Mouse (Mus musculus): ENCODE results near the gene Tas1r2. TPM values are rescaled to one million over a fixed set of nuclear protein-coding genes. Genes with fewer than 3 reads are reported as not detected.

Tas1r2 gene
- total RNA-seq, 2 experiments from 2014 or later, result not detected

DNA sequence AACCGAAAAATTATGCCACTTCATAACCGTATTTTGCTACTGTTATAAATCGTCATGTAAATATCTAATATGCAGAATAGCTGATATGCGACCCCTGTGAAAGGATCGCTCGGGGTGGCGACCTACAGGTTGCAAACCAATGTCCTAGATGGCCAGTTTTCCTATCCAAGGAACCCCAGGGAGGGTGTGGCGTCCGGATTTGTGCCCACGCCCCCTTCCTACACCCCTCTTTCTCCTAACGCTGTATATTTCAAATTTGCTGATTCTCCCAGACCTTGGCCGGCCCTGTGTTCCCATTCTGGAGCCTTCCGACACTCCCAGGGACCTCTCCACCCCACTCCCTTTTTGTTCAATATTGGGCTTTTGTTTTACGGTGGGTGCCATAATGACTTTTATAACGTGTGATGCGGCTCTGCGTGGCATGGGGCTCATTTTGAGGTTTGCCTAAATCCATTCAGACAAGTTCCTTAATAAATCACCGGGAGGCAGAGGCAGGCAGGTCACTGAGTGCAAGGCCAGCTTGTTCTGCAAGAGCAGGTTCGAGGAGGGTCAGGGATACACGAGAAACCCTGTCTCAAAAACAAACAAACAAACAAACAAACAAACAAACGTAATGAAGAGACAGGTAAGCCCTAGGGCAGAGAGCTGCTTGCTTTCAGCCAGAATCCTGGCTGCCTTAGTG lies 29.8 kb upstream of the Tas1r2 start:
- DNase-seq (ENCODE audit: extremely low spot score in 1 of 2, low spot score in 2 of 2), result no peak
- no peak for TF ChIP-seq CTCF (IDR thresholded peaks at IDR 0.05)
- intact Hi-C loops (cut with DNase I), result no loop called here
- peak overlapping the region; percentile 100 for H3K27ac ChIP-seq
- H3K4me3 ChIP-seq, result peak overlapping the region; percentile 67

DNA sequence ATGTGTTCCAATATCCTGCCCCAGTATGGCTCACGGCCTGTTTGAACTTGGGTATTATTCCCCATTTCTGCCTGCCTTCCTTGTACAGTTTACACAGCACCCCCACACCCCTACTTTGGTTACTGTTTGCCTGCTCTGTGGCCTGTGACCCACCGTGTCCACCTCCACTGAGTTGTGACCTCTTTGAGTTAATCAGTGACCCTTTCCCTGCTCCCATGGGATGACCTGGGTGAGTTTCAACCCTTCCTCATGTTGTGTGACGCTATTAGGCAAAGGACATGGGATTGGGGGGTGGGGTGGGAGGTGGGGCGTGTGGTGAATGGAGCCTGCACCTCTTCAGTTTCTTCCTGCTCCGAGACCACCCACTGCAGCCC lies 29.2 kb upstream of the Tas1r2 start:
- H3K27ac ChIP-seq, result no peak overlapping the region
- peak overlapping the region; percentile 67 for H3K4me3 ChIP-seq
- TF ChIP-seq CTCF (IDR thresholded peaks at IDR 0.05), result no peak
- intact Hi-C loops (cut with DNase I), result no loop called here
- DNase-seq (ENCODE audit: extremely low spot score in 1 of 2, low spot score in 2 of 2), result no peak

DNA sequence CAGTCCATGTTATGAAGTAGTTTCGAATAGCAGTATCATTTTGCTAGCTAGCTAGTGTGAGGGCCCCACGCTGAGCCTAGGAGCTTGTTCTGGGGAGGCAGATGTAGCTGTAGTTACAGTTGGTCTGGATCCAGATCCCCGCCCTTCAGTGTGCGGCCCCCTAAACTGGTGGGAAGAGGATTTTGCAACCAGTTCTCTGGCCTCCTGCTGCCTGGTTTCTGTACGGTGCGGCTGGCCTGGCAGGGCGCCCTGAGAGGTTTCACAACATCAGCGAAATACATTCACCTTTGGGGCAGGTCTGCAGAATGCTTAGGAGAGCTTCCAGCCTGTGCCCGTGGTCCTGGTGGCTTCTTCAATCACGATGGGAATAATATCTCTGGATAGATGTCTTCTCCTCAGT lies 28.6 kb upstream of the Tas1r2 start:
- DNase-seq (ENCODE audit: extremely low spot score in 1 of 2, low spot score in 2 of 2), result no peak
- H3K4me3 ChIP-seq, result no peak overlapping the region

DNA sequence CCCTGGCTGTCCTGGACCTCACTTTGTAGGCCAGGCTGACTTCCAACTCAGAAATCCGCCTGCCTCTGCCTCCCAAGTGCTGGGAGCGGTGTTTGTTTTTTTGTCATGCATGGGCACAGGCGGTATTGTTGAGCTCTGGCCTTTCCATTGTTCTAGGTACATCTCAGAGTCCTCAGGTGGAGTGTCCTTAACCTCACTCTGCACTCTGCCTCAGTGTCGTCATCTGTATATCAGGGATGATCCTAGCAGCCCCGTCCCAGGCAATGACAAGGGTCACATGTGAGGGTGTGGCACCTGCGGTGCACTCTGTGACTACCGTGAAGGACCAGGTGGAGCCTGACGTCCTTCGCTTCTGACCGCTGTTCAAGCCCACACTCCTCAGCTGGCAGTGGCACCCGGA lies 26.0 kb upstream of the Tas1r2 start:
- TF ChIP-seq CTCF (IDR thresholded peaks at IDR 0.05), result no peak
- Histone ChIP-seq H3K4me3 (no peak overlapping the region), H3K27ac (no peak overlapping the region)
- intact Hi-C loops (cut with DNase I), result no loop called here
- no peak for DNase-seq (ENCODE audit: extremely low spot score in 1 of 2, low spot score in 2 of 2)

More for the DNA sequence above, 28.6 kb upstream of the Tas1r2 start:
- TF ChIP-seq CTCF (IDR thresholded peaks at IDR 0.05), result no peak
- intact Hi-C loops (cut with DNase I), result no loop called here
- H3K27ac ChIP-seq, result no peak overlapping the region

DNA sequence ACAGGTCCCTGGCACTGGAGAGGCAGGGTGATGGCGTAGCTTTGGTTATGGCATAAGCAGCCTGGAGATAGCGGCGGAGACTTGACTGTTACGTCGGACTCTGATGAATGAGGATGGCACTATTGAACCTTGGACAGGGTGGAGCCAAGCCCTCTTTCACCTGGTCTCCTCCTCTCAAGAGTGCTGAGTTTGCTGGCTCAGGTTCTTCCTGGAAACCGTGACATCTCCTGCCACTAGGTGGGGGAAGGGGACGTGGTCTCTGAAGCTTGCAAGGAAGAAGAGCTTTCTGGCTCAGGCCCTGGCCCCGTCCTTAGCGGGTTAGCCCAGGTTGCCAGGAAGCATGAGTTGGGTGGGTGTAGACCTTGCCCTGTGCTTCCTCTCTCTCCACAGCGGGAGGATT lies 23.2 kb upstream of the Tas1r2 start:
- H3K4me3 ChIP-seq, result no peak overlapping the region
- TF ChIP-seq CTCF (IDR thresholded peaks at IDR 0.05), result no peak
- intact Hi-C loops (cut with DNase I), result no loop called here
- DNase-seq (ENCODE audit: extremely low spot score in 1 of 2, low spot score in 2 of 2), result no peak
- H3K27ac ChIP-seq, result no peak overlapping the region

DNA sequence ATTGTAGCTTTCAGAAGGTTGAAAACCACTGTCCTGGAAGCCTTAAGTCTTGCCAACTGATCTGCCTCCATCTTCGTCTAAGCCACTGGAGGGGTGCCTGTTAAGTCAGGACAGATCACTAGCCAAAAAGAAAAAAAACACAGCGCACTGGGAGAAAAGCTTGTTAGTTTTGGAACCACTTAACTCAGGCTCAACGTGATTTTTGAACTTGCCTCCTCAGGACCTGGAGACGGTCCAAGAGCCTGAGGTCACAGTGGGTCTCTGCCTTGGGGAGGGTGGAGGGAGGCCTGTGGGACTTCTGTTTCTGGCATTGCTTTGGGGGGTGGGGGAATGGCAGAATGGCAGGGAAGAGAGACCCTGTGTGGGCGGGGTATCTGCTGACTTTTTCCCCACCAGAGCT lies 22.2 kb upstream of the Tas1r2 start:
- H3K27ac ChIP-seq, result 0 out of 2 replicates have a peak overlapping the region, but pooled peaks have one; percentile 15
- no peak for TF ChIP-seq CTCF (IDR thresholded peaks at IDR 0.05)
- H3K4me3 ChIP-seq, result no peak overlapping the region
- no peak for DNase-seq (ENCODE audit: extremely low spot score in 1 of 2, low spot score in 2 of 2)
- intact Hi-C loops (cut with DNase I), result no loop called here

DNA sequence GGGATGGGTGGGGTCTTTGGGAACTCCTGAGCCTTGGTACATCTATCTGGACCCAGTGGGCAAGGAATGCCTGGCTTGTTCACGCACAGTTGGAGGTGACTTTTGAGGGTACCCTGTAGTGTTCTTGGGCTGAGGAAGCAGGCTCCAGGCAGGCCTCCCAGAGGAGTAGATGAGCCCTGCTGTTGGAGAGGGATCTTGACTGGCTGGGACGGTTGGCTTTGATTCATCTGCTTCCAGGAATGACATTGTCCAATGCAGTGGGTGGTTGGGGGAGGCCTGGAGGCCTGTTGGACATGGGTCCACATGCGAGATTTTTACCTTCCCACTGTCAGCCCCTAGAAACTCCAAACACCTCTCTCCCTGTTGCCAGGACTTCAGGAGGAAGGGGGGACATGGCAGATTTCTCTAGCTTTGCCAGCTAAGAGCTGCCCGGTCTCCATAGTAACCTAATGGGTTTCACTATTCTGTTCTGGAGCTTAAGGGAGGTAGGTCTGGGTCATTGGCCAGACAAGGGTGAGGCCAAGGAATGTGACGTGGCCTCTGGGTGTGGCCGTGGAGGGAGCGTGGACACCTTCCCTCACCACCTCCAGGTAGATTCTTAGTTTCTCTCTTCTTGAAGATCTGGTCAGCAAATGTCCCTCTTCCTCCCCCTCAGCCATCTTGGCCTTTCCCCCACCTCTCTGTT lies 21.6 kb upstream of the Tas1r2 start:
- TF ChIP-seq CTCF (IDR thresholded peaks at IDR 0.05), result no peak
- no peak overlapping the region for H3K4me3 ChIP-seq
- no peak for DNase-seq (ENCODE audit: extremely low spot score in 1 of 2, low spot score in 2 of 2)
- intact Hi-C loops (cut with DNase I), result no loop called here
- 0 out of 2 replicates have a peak overlapping the region, but pooled peaks have one; percentile 15 for H3K27ac ChIP-seq

DNA sequence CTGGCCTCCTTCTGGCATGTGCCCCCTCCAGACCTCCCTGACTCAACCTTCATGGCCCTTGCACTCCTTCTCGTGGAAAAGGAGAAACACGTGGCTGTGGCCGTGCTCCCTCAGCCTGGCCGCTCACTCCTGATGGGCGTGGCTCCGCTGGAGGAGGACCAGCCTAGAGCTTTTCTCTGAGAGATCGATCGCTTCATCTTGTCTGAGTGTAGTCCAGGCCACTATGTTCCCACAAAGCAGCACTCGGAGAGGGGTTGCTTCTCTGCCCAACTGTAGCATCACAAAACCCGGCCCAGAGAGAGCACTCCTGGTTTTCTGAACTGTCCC lies 21.1 kb upstream of the Tas1r2 start:
- no peak for TF ChIP-seq CTCF (IDR thresholded peaks at IDR 0.05)
- DNase-seq (ENCODE audit: extremely low spot score in 1 of 2, low spot score in 2 of 2), result no peak
- H3K4me3 ChIP-seq, result no peak overlapping the region
- no peak overlapping the region for H3K27ac ChIP-seq
- intact Hi-C loops (cut with DNase I), result no loop called here

DNA sequence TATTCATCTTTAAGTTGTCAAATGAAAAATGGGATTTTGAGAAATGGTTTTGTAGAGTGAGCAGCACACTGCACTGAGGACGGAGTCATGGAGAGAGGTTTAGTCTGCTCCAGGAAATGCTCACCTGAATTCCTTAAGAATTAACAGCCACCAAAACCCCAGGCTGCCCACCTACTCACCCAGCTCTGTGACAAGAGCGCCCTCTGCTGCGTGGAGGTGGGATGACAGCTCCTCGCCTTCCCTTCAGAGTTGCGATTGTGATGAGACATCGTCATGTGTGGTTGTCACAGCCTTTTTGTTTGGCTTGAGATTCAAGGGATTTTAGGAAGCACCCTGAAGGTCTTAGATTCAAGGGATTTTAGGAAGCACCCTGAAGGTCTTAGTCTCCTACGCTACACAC lies 17.0 kb upstream of the Tas1r2 start:
- TF ChIP-seq CTCF (IDR thresholded peaks at IDR 0.05), result peak; percentile 95
- Histone ChIP-seq H3K27ac (no peak overlapping the region), H3K4me3 (no peak overlapping the region)
- intact Hi-C loops (cut with DNase I), result loop anchor here (1.0 kb wide), 1 partner anchor 166 kb away; no protein-coding TSS in a partner anchor
- DNase-seq (ENCODE audit: extremely low spot score in 1 of 2, low spot score in 2 of 2), result peak; percentile 68 to 85

DNA sequence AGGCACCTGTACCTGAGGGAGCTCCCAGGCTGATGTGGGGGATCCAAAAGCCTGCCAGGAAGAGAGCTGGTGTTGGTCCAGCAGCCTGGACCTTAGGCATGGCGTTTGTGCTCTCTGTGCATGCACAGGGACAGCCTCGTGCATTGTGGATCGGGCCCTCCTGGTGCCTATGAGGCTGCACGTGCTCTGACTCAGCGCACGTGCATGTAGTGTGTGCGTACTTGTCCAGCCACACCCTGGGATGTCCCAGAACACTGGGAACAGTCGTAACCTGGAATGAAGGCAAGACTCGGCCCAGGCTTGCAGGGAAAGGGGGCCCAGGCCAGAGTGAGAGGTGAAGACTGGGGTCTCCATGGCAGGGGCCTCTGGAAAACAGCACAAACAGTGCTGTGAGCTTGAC lies 15.5 kb upstream of the Tas1r2 start:
- Histone ChIP-seq H3K4me3 (no peak overlapping the region), H3K27ac (no peak overlapping the region)
- intact Hi-C loops (cut with DNase I), result no loop called here
- TF ChIP-seq CTCF (IDR thresholded peaks at IDR 0.05), result no peak
- no peak for DNase-seq (ENCODE audit: extremely low spot score in 1 of 2, low spot score in 2 of 2)

DNA sequence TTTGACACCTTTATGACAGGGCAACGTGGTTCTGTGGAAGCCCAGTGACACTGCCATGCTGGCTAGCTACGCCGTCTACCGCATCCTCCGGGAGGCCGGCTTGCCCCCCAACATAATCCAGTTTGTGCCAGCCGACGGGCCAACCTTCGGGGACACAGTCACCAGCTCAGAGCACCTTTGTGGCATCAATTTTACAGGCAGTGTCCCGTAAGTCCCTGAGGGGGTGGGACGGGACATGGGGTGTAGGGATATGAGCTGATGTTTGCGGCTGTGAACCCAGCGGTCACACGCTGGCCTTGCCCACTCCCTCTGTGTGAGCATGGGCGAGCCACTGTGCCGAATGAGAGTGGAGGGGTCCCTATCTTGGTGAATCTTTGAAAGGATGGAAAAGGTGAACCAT lies 15.0 kb upstream of the Tas1r2 start:
- no peak overlapping the region for H3K4me3 ChIP-seq
- H3K27ac ChIP-seq, result no peak overlapping the region
- DNase-seq (ENCODE audit: extremely low spot score in 1 of 2, low spot score in 2 of 2), result no peak
- intact Hi-C loops (cut with DNase I), result no loop called here
- TF ChIP-seq CTCF (IDR thresholded peaks at IDR 0.05), result no peak

DNA sequence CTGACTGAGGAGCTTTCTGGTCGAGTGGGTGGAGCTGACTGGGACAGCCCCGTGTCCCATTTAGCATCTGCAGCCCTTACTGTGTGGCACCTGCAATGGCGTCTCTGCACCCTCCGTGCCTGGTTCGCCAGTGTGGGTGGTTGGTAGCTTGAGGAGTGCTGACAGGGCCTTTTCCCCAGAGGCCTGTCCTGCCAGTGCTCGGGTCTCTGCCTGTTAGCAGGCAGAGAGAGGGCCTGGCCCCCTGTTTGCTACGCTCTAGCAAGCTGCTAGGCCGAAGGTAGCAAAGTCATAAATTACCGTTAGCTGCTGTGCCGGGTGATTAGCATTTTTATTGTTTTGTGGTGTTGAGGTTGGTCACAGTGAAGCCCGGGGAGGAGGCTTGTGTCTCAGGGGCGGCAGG lies 13.5 kb upstream of the Tas1r2 start:
- H3K4me3 ChIP-seq, result no peak overlapping the region
- no peak overlapping the region for H3K27ac ChIP-seq
- intact Hi-C loops (cut with DNase I), result no loop called here
- TF ChIP-seq CTCF (IDR thresholded peaks at IDR 0.05), result no peak
- DNase-seq (ENCODE audit: extremely low spot score in 1 of 2, low spot score in 2 of 2), result no peak

DNA sequence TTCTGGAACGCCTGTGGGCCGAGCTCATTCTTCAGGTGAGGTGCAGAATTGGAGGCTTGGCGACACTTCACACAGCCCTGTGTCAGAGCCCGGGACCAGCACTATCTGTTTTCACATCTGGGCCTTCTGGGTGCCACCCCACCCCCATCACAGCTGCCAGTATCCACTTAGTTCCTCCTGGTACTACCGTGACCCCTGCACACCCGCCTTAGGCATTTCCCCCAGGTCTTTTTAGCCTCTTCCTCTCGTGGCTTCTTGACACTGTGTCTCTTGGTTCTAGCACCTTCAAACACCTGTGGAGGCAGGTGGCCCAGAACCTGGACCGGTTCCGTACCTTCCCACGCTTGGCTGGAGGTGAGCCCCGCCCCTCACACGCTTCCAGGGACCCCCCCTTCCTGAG lies 13.0 kb upstream of the Tas1r2 start:
- H3K27ac ChIP-seq, result no peak overlapping the region
- DNase-seq (ENCODE audit: extremely low spot score in 1 of 2, low spot score in 2 of 2), result no peak
- H3K4me3 ChIP-seq, result no peak overlapping the region
- intact Hi-C loops (cut with DNase I), result no loop called here
- no peak for TF ChIP-seq CTCF (IDR thresholded peaks at IDR 0.05)
